Mouse (Mus musculus) retina, embryonic 14.5 days (tissue): Measurements from ENCODE around the gene Mpv17.

Experiments
- DNase-seq: peaks from one replicate; pipeline ENCODE4 v3.0.0-alpha.2; 2015; ENCODE audit warnings: low spot score

Mpv17 gene

GRCm38 (mm10) chr5:31183678-31184077 is 29.6 kb upstream of the Mpv17 start:
- no peak for DNase-seq

- no peak for DNase-seq
These were observed 27.2 kb upstream of the Mpv17 start for GRCm38 (mm10) chr5:31181183-31181770.

- peak; percentile 95 for DNase-seq
These were observed 25.9 kb upstream of the Mpv17 start, which contains the start of the genes Gm29609 and Gtf3c2 for GRCm38 (mm10) chr5:31179766-31180630. TSS of gene Gm29609 (minus strand) at chr5:31179911. TSS of gene Gtf3c2 (minus strand) at chr5:31180144.

GRCm38 (mm10) chr5:31179301-31179765 is 25.3 kb upstream of the Mpv17 start:
- DNase-seq = peak; percentile 24

- DNase-seq = no peak
These were observed 14.6 kb upstream of the Mpv17 start for GRCm38 (mm10) chr5:31168630-31169029.

GRCm38 (mm10) chr5:31164878-31165277 is 10.8 kb upstream of the Mpv17 start:
- no peak for DNase-seq

- no peak for DNase-seq
These were observed 8.4 kb upstream of the Mpv17 start for GRCm38 (mm10) chr5:31162462-31162861.

- DNase-seq = peak; percentile 6
These were observed 417 bp downstream of the Mpv17 start for GRCm38 (mm10) chr5:31153516-31154151.

GRCm38 (mm10) chr5:31151746-31152145 is 2.3 kb downstream of the Mpv17 start:
- no peak for DNase-seq

GRCm38 (mm10) chr5:31149781-31150180 is 4.3 kb downstream of the Mpv17 start:
- DNase-seq = no peak

GRCm38 (mm10) chr5:31138968-31139425 is 15.1 kb downstream of the Mpv17 start:
- no peak for DNase-seq

GRCm38 (mm10) chr5:31138241-31138967 is 15.6 kb downstream of the Mpv17 start, which contains the start of gene Ucn:
TSS of gene Ucn (minus strand) at chr5:31138829.
- peak; percentile 18 for DNase-seq

- DNase-seq = no peak
These were observed 16.4 kb downstream of the Mpv17 start for GRCm38 (mm10) chr5:31137658-31138057.

GRCm38 (mm10) chr5:31136730-31137424 is 17.2 kb downstream of the Mpv17 start:
- DNase-seq = peak; percentile 11

- peak; percentile 9 for DNase-seq
These were observed 28.0 kb downstream of the Mpv17 start for GRCm38 (mm10) chr5:31126050-31126449.

GRCm38 (mm10) chr5:31123481-31123880 is 30.6 kb downstream of the Mpv17 start:
- no peak for DNase-seq

- DNase-seq = no peak
These were observed 32.9 kb downstream of the Mpv17 start for GRCm38 (mm10) chr5:31121111-31121510.

- no peak for DNase-seq
These were observed 37.1 kb downstream of the Mpv17 start for GRCm38 (mm10) chr5:31116912-31117311.

- DNase-seq = no peak
These were observed 37.7 kb downstream of the Mpv17 start, which contains the start of gene Trim54 for GRCm38 (mm10) chr5:31116354-31116753. TSS of gene Trim54 (plus strand) at chr5:31116712.

GRCm38 (mm10) chr5:31110781-31111180 is 43.3 kb downstream of the Mpv17 start:
- DNase-seq = peak; percentile 29

- DNase-seq = no peak
These were observed 46.0 kb downstream of the Mpv17 start, which contains the start of gene Slc30a3 for GRCm38 (mm10) chr5:31108000-31108490. TSS of gene Slc30a3 (minus strand) at chr5:31108237.
